Mouse (Mus musculus) heart, embryonic 12.5 days (tissue): ENCODE data around the gene 4921504E06Rik. TPM values are rescaled to one million over a fixed set of nuclear protein-coding genes. Genes with fewer than 3 reads are reported as not detected.
A peak's percentile ranks its signal among the peaks of the same experiment; 100 is the strongest.

ENCODE experiments used
- ATAC-seq: fragments of 200-750 bp; cut with Nextera tagmentation; 2 replicates; pipeline ENCODE4 v1.8.0; 2017; ENCODE audit warnings: moderate TSS enrichment, moderate library complexity; ENCODE audit not compliant: insufficient number of reproducible peaks, low FRiP score
- H3K27ac ChIP-seq: fragments of 300-500 bp; sonication (generic); 2 replicates; pipeline ENCODE4 v1.5.1; 2016; ENCODE audit warnings: mild to moderate bottlenecking, moderate library complexity; ENCODE audit not compliant: poor library complexity, severe bottlenecking
- H3K27me3 ChIP-seq: fragments of 300-500 bp; sonication (generic); replicated peaks from 2 replicates; pipeline ENCODE4 v1.6.1; 2016; ENCODE audit warnings: mild to moderate bottlenecking, moderate library complexity
- H3K36me3 ChIP-seq: fragments of 300-500 bp; sonication (generic); 2 replicates; pipeline ENCODE4 v1.6.1; 2016; ENCODE audit warnings: mild to moderate bottlenecking, moderate library complexity
- H3K4me1 ChIP-seq: fragments of 300-500 bp; sonication (generic); replicated peaks from 2 replicates; pipeline ENCODE4 v1.6.1; 2016; ENCODE audit warnings: mild to moderate bottlenecking
- H3K4me2 ChIP-seq: fragments of 300-500 bp; sonication (generic); 2 replicates; pipeline ENCODE4 v1.6.1; 2016; ENCODE audit warnings: mild to moderate bottlenecking, moderate library complexity
- H3K4me3 ChIP-seq: fragments of 300-500 bp; sonication (generic); 2 replicates; pipeline ENCODE4 v1.5.1; 2016; ENCODE audit warnings: mild to moderate bottlenecking
- H3K9ac ChIP-seq: fragments of 300-500 bp; sonication (generic); 2 replicates; pipeline ENCODE4 v1.6.1; 2016; ENCODE audit warnings: mild to moderate bottlenecking, moderate library complexity
- H3K9me3 ChIP-seq: fragments of 300-500 bp; sonication (generic); replicated peaks from 2 replicates; pipeline ENCODE4 v1.6.1; 2016; ENCODE audit warnings: mild to moderate bottlenecking, moderate library complexity
- WGBS: fragments of 180-500 bp; shearing (Covaris S2); methylation state at CpG from one replicate; pipeline ENCODE4 v1.1.7; 2016; 5-methylcytosine and 5-hydroxymethylcytosine counted together
- polyA plus RNA-seq: library from polyadenylated mRNA; unstranded; fragments of >200 nt; fragmentation: Nextera tagmentation; extraction: Ambion mirVana; gene quantifications from 2 replicates; pipeline ENCODE4 v1.2.1, GENCODE M21; 2016

The 4921504E06Rik gene
- polyA plus RNA-seq, 1 experiment from 2014 or later = not detected

DNA sequence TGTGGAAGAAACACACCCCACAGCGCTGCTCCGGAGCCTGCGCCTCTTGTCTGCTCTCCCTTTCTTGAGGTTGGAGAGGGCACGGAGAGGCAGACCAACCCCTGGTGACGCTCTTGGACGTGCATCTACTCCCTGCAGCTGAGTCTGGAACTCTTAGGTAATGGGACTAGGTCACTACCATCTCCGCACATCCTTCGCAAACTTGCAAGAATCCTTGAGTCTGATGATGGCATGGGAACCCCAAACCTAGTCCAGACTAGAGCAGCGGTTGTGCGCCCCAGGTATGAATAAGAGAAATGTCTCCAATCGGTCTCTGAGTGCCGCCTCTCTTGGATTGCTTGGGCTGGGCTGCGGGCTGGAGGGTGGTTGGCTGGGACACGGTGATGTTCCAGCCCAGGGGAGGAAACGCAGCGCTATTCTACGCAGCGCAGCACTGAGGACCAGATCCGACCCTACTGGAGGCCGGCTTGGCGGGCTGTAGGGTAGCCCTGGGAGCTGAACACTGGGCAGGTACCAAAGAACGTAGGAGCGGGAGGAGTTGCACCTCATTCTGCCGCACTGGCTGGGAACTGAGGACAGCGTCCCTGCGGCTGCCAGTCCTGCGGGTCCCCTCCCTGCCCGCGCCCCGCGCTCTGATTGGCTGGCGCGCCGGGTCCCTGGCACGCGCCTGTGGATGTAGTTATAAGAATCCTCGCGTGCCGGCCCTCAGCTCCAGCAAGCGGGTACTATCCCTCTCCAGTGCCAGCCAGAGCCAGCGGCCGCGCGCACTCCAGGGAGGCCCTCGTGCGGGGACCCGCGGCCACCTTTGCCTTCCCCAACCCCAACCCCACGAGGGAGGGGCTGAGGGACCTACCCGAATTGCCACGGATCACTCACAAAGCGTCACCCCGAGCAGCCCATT lies 108.5 kb downstream of the 4921504E06Rik start, which contains the start of gene Ptf1a:
Gene Ptf1a, plus strand, starts transcription at position 733 of the 901 bp plus-strand sequence.
- H3K4me3 ChIP-seq = peak within 1 kb of the TSS; percentile 33
- peaks cover 92% of the 10 kb centered on the region for H3K27me3 ChIP-seq
- peak within 1 kb of the TSS; percentile 57 for H3K4me2 ChIP-seq
- no peak within 1 kb of the TSS for H3K27ac ChIP-seq
- under 1% methylated on average over 53 of the region's 53 CpGs for WGBS
- ATAC-seq = 0 out of 2 replicates have a peak, but pooled peaks have one; percentile 49
- H3K4me1 ChIP-seq = peaks cover 18% of the 10 kb centered on the region
- no peaks in the 10 kb centered on the region for H3K9me3 ChIP-seq
- H3K36me3 ChIP-seq = no peaks in the 10 kb centered on the region
- no peak within 1 kb of the TSS for H3K9ac ChIP-seq

DNA sequence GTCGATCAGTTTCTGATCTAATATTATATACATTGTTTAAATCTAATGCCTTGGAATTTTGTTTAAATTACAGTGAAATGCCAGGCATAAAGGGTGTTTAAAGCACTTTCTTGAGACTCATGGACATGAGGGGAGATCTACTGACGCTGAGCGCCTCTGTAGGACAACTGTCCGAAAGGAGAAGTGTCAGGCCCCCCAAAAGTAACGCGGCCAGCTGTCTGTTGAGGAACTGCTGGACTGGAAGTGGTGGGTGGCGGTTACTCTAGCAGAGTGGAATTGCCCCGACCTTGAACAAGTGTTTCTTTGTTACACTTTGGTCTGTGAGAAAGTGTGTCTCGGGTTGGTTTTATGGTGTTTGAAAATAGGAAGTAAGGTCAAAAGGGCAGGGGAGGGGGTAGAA lies 109.4 kb downstream of the 4921504E06Rik start:
- no peak overlapping the region for H3K9ac ChIP-seq
- WGBS = 4% methylated on average over 9 of the region's 9 CpGs
- no peak overlapping the region for H3K27ac ChIP-seq
- H3K4me2 ChIP-seq = no peak overlapping the region
- peaks cover 89% of the 10 kb centered on the region for H3K27me3 ChIP-seq
- peaks cover 18% of the 10 kb centered on the region for H3K4me1 ChIP-seq
- no peak overlapping the region for H3K4me3 ChIP-seq
- H3K9me3 ChIP-seq = no peaks in the 10 kb centered on the region
- no peaks in the 10 kb centered on the region for H3K36me3 ChIP-seq
- ATAC-seq = no peak

DNA sequence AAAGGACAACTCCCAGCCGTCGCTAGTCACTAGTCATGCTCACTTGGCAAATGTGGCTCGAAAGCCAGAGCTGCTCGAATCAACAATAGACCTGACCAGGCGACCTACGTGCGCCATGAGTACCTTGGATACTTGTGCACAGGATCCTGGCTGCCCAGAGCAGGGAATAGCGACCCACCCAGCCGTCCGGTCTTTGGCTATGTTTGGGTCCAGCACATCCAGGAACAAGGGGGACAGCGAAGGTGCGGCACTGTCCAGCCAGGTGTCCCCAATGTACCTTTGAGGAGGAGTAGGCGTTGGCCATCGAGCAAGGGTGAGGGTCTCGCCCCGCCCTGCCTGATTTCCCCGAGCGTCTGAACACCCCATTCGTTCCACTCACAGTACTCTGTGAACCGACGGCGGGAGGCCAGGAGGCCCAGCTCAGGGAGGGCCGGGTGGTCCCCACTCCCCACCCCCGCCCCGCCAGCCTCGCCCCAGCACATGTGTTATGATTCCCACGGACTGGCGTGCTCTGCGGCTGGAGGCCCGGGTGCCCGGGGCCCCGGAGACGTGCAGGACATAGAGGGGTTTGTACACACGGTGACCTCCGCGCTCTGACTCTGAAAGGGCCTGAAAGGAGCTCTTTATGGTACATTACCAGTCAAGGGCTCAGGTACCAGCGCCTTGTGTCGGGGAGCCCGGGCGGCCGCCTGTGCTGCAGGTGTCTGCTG lies 121.9 kb downstream of the 4921504E06Rik start:
- Histone ChIP-seq H3K27me3 (peaks cover 87% of the 10 kb centered on the region), H3K27ac (no peak overlapping the region), H3K4me3 (peak overlapping the region; percentile 20), H3K9me3 (0 out of 2 replicates have a peak, but pooled peaks cover 2% of the 10 kb centered on the region), H3K36me3 (no peaks in the 10 kb centered on the region), H3K9ac (no peak overlapping the region), H3K4me2 (peak overlapping the region; percentile 62), H3K4me1 (peaks cover 15% of the 10 kb centered on the region)
- no peak for ATAC-seq
- WGBS = 4% methylated on average over 41 of the region's 41 CpGs

DNA sequence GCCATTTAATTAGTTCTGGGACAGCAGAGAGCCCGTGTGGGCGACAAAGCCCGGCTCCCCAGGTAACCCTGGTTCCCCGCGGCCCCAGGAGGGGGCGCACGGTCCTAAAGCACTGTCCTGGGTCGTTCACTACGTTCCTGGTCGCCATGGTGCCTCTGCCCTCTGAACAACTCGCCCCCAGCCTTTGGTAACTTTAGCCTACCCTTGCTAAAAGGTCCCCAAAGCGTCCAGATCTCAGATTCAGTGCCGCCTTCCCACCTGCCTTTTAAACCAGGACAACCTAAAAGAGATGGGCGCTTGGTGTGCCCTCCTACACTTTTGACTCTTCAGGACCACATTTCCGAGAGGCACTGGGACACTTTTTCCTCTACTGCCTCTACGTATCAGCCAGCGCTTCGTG lies 122.5 kb downstream of the 4921504E06Rik start:
- ATAC-seq = no peak
- Histone ChIP-seq H3K27ac (no peak overlapping the region), H3K36me3 (no peaks in the 10 kb centered on the region), H3K9ac (no peak overlapping the region), H3K4me1 (peaks cover 15% of the 10 kb centered on the region), H3K4me3 (peak overlapping the region; percentile 42), H3K4me2 (peak overlapping the region; percentile 62), H3K9me3 (0 out of 2 replicates have a peak, but pooled peaks cover 2% of the 10 kb centered on the region), H3K27me3 (peaks cover 89% of the 10 kb centered on the region)
- WGBS = under 1% methylated on average over 18 of the region's 18 CpGs

DNA sequence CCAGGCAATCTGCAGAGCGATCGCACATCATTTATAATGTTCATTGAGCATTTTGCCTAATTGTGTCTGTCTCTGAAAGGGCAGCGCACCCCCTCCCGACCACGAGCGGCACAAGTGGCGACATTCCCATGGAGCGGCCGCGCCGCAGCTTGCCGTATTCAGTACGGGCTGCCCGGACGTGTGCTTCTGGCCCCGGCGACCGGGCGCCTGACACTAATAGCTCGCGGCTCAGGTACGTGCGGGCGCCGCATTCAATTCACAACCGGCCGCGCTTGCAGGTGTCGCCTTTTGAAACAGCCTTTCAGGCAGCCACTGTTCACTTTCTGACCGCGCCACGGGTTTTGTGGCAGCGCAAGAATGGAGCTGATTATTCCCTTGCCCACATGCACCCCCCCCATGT lies 123.0 kb downstream of the 4921504E06Rik start:
- H3K9me3 ChIP-seq = 0 out of 2 replicates have a peak, but pooled peaks cover 2% of the 10 kb centered on the region
- H3K9ac ChIP-seq = no peak overlapping the region
- no peaks in the 10 kb centered on the region for H3K36me3 ChIP-seq
- H3K27ac ChIP-seq = no peak overlapping the region
- peaks cover 87% of the 10 kb centered on the region for H3K27me3 ChIP-seq
- H3K4me2 ChIP-seq = peak overlapping the region; percentile 62
- no peak for ATAC-seq
- WGBS = under 1% methylated on average over 33 of the region's 33 CpGs
- peaks cover 15% of the 10 kb centered on the region for H3K4me1 ChIP-seq
- peak overlapping the region; percentile 42 for H3K4me3 ChIP-seq

DNA sequence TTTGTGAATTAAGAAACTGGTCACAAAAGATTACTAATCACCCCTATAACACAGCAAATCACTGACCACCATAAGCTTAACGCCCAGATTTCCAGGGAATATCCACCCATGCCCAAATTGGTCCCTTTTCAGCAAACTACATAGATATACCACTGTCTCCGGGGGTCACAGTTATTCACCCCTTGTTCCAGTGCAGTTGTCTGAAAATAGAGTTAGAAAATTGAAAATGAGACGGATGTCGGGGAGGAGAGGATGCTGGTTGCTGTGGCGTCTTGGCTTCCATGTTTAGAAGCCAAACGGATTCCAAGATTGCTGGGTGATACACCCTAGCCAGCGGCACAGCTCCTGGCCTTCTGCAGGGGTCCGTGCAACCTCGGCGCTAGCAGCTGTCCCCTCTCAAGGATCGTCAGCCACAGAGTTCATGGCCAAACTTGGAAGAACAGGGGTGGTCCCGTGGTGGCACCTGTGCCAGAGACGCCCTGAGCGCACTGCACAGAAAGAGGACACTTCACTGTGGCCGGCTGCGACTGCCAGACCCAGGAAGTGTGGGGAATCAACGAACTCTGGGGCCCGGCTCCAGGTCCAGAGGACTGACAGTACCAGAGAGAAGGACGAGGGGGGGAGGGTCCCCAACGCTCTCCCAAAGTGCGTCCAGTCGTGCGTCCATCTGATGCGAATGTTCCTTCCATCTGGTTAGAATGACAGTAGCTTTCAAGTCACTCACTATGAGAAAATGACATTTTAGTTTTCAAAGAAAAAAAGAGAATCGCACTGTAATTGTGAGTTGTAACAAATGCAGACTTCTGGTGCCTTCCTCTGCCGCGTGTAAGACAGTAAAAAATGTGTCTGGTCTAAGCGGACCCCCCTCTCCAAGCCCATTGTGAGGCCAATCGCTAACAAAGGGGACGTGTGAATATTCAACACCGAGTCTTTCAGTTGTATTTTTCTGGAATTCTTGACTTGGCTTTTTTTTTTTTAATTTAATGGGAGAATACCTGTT lies 123.7 kb downstream of the 4921504E06Rik start:
- Histone ChIP-seq H3K36me3 (no peaks in the 10 kb centered on the region), H3K4me3 (no peak overlapping the region), H3K4me2 (no peak overlapping the region), H3K9me3 (0 out of 2 replicates have a peak, but pooled peaks cover 2% of the 10 kb centered on the region), H3K9ac (no peak overlapping the region), H3K27ac (no peak overlapping the region), H3K4me1 (peaks cover 15% of the 10 kb centered on the region), H3K27me3 (peaks cover 87% of the 10 kb centered on the region)
- 5% methylated on average over 31 of the region's 31 CpGs for WGBS
- no peak for ATAC-seq

DNA sequence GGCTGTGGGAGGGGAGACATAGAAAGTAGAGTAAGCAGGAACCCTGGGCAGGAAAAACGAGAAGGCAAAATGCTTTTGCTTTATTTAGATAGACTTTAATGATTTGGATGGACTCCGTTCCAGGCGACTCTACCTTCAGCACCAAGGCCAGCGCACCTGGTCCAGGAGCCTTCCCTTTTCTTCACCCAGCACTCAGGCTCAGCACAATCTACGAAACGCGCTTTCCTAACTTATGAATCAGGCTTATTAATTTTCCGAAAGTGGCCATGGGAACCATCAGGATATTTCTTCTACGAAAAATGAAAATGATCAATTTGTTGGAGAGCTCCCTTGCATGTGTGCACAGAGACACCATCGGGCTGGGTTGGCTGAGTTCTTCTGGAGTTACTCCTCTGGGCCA lies 124.7 kb downstream of the 4921504E06Rik start:
- ATAC-seq = no peak
- Histone ChIP-seq H3K4me3 (no peak overlapping the region), H3K27ac (no peak overlapping the region), H3K9ac (no peak overlapping the region), H3K27me3 (peaks cover 86% of the 10 kb centered on the region), H3K9me3 (0 out of 2 replicates have a peak, but pooled peaks cover 2% of the 10 kb centered on the region), H3K4me2 (no peak overlapping the region), H3K4me1 (peaks cover 15% of the 10 kb centered on the region), H3K36me3 (no peaks in the 10 kb centered on the region)
- WGBS = 4% methylated on average over 10 of the region's 10 CpGs

DNA sequence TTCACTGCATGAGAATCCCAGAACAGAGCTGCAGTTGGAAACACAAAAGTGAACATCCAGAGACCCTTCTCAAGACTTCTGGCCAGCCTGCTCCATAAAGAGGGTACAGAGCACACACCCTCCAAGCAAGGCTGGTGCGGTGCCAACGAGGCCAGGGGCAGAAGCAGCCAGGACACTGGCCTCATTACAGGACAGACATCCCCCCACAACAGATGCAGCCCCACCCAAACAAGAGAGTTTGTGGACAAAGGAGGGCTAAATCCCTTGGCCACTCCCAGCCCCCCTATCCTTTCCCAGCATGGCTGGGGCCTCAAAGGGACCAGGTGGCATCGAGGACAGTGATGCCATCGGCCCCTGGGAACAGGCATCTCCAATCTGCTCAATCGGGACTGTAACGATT lies 130.6 kb downstream of the 4921504E06Rik start:
- WGBS = 74% methylated on average over 6 of the region's 6 CpGs
- no peak for ATAC-seq

DNA sequence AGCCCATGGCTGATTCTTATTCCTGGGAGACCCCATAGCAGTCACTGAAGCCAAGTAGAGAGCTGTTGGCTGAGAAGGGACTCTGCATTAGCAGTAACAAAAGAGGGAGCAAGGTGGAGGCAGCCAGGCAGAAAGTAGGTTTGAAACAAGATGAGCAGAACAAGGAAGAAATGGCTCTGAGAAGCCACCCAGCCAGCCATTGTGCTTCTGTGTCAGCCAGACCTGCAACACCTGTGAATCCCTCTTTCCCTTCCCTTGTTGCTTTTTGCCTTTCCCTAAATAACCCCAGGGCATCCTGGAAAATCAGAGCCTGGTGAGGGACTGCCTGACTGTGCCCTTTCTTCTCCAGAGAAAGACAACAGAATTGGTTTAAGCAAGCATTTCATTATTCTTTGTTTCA lies 131.5 kb downstream of the 4921504E06Rik start:
- Histone ChIP-seq H3K4me1 (no peaks in the 10 kb centered on the region), H3K27me3 (peaks cover 62% of the 10 kb centered on the region), H3K4me3 (no peak overlapping the region), H3K9me3 (no peaks in the 10 kb centered on the region), H3K4me2 (no peak overlapping the region), H3K27ac (no peak overlapping the region), H3K36me3 (no peaks in the 10 kb centered on the region), H3K9ac (no peak overlapping the region)
- ATAC-seq = no peak

More for the DNA sequence above, 130.6 kb downstream of the 4921504E06Rik start:
- Histone ChIP-seq H3K36me3 (no peaks in the 10 kb centered on the region), H3K27me3 (peaks cover 68% of the 10 kb centered on the region), H3K4me3 (no peak overlapping the region), H3K9me3 (no peaks in the 10 kb centered on the region), H3K4me2 (no peak overlapping the region), H3K4me1 (no peaks in the 10 kb centered on the region), H3K9ac (no peak overlapping the region), H3K27ac (no peak overlapping the region)

DNA sequence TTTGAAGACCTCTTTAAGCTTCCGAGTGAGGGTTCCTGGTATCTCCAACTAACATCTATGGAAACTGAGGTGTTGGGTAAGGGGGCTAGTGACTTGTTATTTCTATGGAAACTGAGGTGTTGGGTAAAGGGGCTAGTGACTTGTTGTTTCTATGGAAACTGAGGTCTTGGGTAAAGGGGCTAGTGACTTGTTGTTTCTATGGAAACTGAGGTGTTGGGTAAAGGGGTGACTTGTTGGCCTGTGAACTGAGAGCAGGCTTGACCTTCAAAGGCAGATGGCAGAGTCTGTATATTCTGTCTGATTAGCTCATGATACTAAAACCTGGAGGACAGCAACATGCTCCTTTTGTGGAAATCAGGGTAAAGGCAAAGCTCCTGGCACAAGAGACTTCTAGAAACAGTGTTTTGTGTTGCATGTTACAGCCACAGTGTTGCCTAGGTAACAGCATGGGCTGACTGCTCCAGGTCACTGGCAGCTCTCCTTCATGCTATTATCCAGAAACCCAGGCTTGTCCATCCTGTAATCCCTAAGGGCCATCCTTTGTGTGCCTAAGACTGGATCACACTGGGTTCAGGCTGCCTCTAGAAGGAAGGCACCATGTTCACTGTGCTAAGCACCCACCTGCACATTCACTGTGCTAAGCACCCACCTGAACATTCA lies 133.9 kb downstream of the 4921504E06Rik start:
- H3K27me3 ChIP-seq = peaks cover 57% of the 10 kb centered on the region
- no peaks in the 10 kb centered on the region for H3K9me3 ChIP-seq
- H3K27ac ChIP-seq = no peak overlapping the region
- H3K4me3 ChIP-seq = no peak overlapping the region
- no peak overlapping the region for H3K9ac ChIP-seq
- ATAC-seq = no peak
- WGBS = 39% methylated on average over 1 of the region's 1 CpGs
- H3K36me3 ChIP-seq = no peaks in the 10 kb centered on the region
- peaks cover under 1% of the 10 kb centered on the region; the same call in 1 of the 2 replicates for H3K4me1 ChIP-seq
- H3K4me2 ChIP-seq = no peak overlapping the region
